Mouse (Mus musculus): ENCODE results near the gene Msn. TPM values are rescaled to one million over a fixed set of nuclear protein-coding genes. Genes with fewer than 3 reads are reported as not detected.
A peak's percentile ranks its signal among the peaks of the same experiment; 100 is the strongest.

The Msn gene
- polyA plus RNA-seq (2012; ENCODE audit: insufficient read depth, insufficient read length, low replicate concordance, missing spikeins), result 79.2 and 165 TPM in 2 replicates

- 16% methylated on average over 35 of the region's 44 CpGs for WGBS
Observed at GRCm38 (mm10) chrX:96095509-96096499, at the start of gene Msn. TSS of gene Msn (plus strand) at chrX:96096042.

GRCm38 (mm10) chrX:96052798-96053197, 43.0 kb upstream of the Msn start:
- Histone ChIP-seq H3K27ac (ENCODE audit: insufficient read depth, low read depth, low read length) (no peak overlapping the region), H3K4me3 (ENCODE audit: insufficient read depth, low read depth, low read length) (no peak overlapping the region), H3K4me1 (ENCODE audit: control insufficient read depth, insufficient read depth, low read length) (no peaks in the 10 kb centered on the region)
- TF ChIP-seq POLR2A (IDR thresholded peaks at IDR 0.05; ENCODE audit: insufficient read depth, low read depth, low read length) (no peak), CTCF (IDR thresholded peaks at IDR 0.05; ENCODE audit: insufficient read depth, low read depth, low read length) (no peak)
- WGBS, result 50% methylated on average over 1 of the region's 1 CpGs

More at GRCm38 (mm10) chrX:96095509-96096499, at the start of gene Msn:
- TF ChIP-seq POLR2A (IDR thresholded peaks at IDR 0.05; ENCODE audit: insufficient read depth, low read depth, low read length) (no peak), CTCF (IDR thresholded peaks at IDR 0.05; ENCODE audit: insufficient read depth, low read depth, low read length) (no peak)
- no peaks in the 10 kb centered on the region; the same call in 1 of the 2 replicates for H3K4me1 ChIP-seq (ENCODE audit: control insufficient read depth, insufficient read depth, low read length)
- H3K27ac ChIP-seq (ENCODE audit: insufficient read depth, low read depth, low read length), result no peak within 1 kb of the TSS; the same call in 1 of the 2 replicates
- peak within 1 kb of the TSS; percentile 48 for H3K4me3 ChIP-seq (ENCODE audit: insufficient read depth, low read depth, low read length)

- TF ChIP-seq POLR2A (IDR thresholded peaks at IDR 0.05; ENCODE audit: insufficient read depth, low read depth, low read length), result no peak
- TF ChIP-seq CTCF (IDR thresholded peaks at IDR 0.05; ENCODE audit: insufficient read depth, low read depth, low read length), result no peak
- Histone ChIP-seq H3K27ac (ENCODE audit: insufficient read depth, low read depth, low read length) (no peak overlapping the region), H3K4me3 (ENCODE audit: insufficient read depth, low read depth, low read length) (no peak overlapping the region), H3K4me1 (ENCODE audit: control insufficient read depth, insufficient read depth, low read length) (no peaks in the 10 kb centered on the region)
Observed at GRCm38 (mm10) chrX:96077747-96078146, 18.1 kb upstream of the Msn start.

GRCm38 (mm10) chrX:96086259-96086658, 9.6 kb upstream of the Msn start:
- no peak overlapping the region for H3K4me3 ChIP-seq (ENCODE audit: insufficient read depth, low read depth, low read length)
- H3K4me1 ChIP-seq (ENCODE audit: control insufficient read depth, insufficient read depth, low read length), result no peaks in the 10 kb centered on the region
- no peak for TF ChIP-seq CTCF (IDR thresholded peaks at IDR 0.05; ENCODE audit: insufficient read depth, low read depth, low read length)
- TF ChIP-seq POLR2A (IDR thresholded peaks at IDR 0.05; ENCODE audit: insufficient read depth, low read depth, low read length), result no peak
- no peak overlapping the region for H3K27ac ChIP-seq (ENCODE audit: insufficient read depth, low read depth, low read length)
- 55% methylated on average over 2 of the region's 2 CpGs for WGBS

- no peaks in the 10 kb centered on the region; the same call in 1 of the 2 replicates for H3K4me1 ChIP-seq (ENCODE audit: control insufficient read depth, insufficient read depth, low read length)
- 27% methylated on average over 15 of the region's 15 CpGs for WGBS
- no peak overlapping the region; the same call in 1 of the 2 replicates for H3K27ac ChIP-seq (ENCODE audit: insufficient read depth, low read depth, low read length)
- no peak for TF ChIP-seq POLR2A (IDR thresholded peaks at IDR 0.05; ENCODE audit: insufficient read depth, low read depth, low read length)
- no peak for TF ChIP-seq CTCF (IDR thresholded peaks at IDR 0.05; ENCODE audit: insufficient read depth, low read depth, low read length)
- peak overlapping the region; percentile 48 for H3K4me3 ChIP-seq (ENCODE audit: insufficient read depth, low read depth, low read length)
Observed at GRCm38 (mm10) chrX:96096513-96097210, 820 bp downstream of the Msn start.

- WGBS, result 59% methylated on average over 5 of the region's 5 CpGs
- no peak for TF ChIP-seq CTCF (IDR thresholded peaks at IDR 0.05; ENCODE audit: insufficient read depth, low read depth, low read length)
- no peak for TF ChIP-seq POLR2A (IDR thresholded peaks at IDR 0.05; ENCODE audit: insufficient read depth, low read depth, low read length)
- H3K27ac ChIP-seq (ENCODE audit: insufficient read depth, low read depth, low read length), result no peak overlapping the region
- no peak overlapping the region for H3K4me3 ChIP-seq (ENCODE audit: insufficient read depth, low read depth, low read length)
- H3K4me1 ChIP-seq (ENCODE audit: control insufficient read depth, insufficient read depth, low read length), result no peaks in the 10 kb centered on the region; the same call in 1 of the 2 replicates
Observed at GRCm38 (mm10) chrX:96097491-96097970, 1.7 kb downstream of the Msn start.

GRCm38 (mm10) chrX:96099003-96099402, 3.2 kb downstream of the Msn start:
- Histone ChIP-seq H3K4me1 (ENCODE audit: control insufficient read depth, insufficient read depth, low read length) (no peaks in the 10 kb centered on the region; the same call in 1 of the 2 replicates), H3K4me3 (ENCODE audit: insufficient read depth, low read depth, low read length) (no peak overlapping the region), H3K27ac (ENCODE audit: insufficient read depth, low read depth, low read length) (no peak overlapping the region)
- TF ChIP-seq POLR2A (IDR thresholded peaks at IDR 0.05; ENCODE audit: insufficient read depth, low read depth, low read length) (no peak), CTCF (IDR thresholded peaks at IDR 0.05; ENCODE audit: insufficient read depth, low read depth, low read length) (no peak)
- 88% methylated on average over 2 of the region's 2 CpGs for WGBS

GRCm38 (mm10) chrX:96107427-96108291, 11.8 kb downstream of the Msn start:
- TF ChIP-seq CTCF (IDR thresholded peaks at IDR 0.05; ENCODE audit: insufficient read depth, low read depth, low read length), result no peak
- TF ChIP-seq POLR2A (IDR thresholded peaks at IDR 0.05; ENCODE audit: insufficient read depth, low read depth, low read length), result no peak
- H3K4me3 ChIP-seq (ENCODE audit: insufficient read depth, low read depth, low read length), result no peak overlapping the region
- WGBS, result 46% methylated on average over 3 of the region's 3 CpGs
- no peak overlapping the region for H3K27ac ChIP-seq (ENCODE audit: insufficient read depth, low read depth, low read length)
- no peaks in the 10 kb centered on the region for H3K4me1 ChIP-seq (ENCODE audit: control insufficient read depth, insufficient read depth, low read length)

All from olfactory bulb, adult 2 months (tissue).